Mouse (Mus musculus) cerebellum, adult 9-11 months (tissue): Measurements from ENCODE around the gene Lsm10.

ENCODE experiments used
- DNase-seq: peaks from one replicate; pipeline ENCODE4 v3.0.0; 2022

Lsm10 gene

GRCm38 (mm10) chr4:126097711-126098253, 1.4 kb downstream of the Lsm10 start:
- peak; percentile 62 for DNase-seq

DNA sequence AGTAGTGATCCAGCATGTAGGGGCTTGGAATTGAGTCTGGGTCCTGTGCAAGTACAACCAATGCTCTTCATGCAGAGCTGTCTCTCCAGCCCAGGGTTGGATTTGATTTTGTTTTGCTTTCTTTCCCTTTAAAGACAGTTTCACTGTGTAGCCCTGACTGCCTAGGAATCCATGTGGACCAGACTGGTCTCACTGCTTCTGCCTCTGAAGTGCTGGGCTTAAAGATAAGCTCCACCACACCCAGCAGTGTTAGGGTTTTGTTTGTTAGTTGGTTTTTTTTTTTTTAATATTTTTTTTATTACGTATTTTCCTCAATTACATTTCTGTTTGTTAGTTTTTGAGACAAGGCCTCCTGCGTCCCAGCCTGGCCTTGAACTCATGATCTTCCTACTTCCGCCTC, 2.9 kb downstream of the Lsm10 start:
- DNase-seq, result no peak

GRCm38 (mm10) chr4:126100764-126101163, 4.3 kb downstream of the Lsm10 start:
- DNase-seq, result no peak

DNA sequence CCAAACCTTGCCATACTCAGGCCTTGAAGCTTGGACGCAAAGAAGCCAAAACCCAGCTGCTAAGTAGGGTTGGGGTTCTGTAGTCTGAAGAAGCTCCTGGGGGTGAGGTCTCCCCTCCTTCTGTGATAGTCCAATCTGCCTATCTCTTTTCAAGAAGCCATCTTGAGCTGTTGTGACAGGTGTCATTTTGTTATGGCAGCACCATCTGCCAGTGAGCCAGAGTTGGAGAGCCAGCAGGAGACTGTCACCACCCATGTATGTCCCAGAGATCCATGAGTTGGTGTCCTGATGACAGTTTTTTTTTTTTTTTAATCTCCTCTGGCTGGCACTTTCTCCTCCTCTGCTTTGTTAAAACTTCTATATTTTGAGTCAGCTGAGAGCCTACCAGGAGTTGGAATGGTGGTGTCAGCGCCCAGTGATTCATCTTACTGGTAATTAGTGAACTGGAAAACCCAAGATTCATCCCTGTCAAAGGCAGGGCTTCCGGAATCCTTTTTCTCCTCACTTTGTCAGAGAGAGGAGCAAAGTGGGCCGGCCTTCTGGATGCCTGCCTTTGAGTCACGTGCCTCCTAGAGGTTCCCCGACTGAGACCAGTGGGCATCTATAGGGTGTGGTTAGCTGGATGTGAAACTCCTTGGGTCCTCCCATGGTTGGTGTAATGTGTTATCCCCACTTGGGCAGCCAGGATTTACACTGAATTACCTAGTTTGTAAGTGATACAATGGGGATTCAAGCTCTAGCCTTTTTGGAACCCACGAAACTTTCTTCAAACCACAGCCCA, 5.8 kb downstream of the Lsm10 start:
- DNase-seq, result peak; percentile 62

DNA sequence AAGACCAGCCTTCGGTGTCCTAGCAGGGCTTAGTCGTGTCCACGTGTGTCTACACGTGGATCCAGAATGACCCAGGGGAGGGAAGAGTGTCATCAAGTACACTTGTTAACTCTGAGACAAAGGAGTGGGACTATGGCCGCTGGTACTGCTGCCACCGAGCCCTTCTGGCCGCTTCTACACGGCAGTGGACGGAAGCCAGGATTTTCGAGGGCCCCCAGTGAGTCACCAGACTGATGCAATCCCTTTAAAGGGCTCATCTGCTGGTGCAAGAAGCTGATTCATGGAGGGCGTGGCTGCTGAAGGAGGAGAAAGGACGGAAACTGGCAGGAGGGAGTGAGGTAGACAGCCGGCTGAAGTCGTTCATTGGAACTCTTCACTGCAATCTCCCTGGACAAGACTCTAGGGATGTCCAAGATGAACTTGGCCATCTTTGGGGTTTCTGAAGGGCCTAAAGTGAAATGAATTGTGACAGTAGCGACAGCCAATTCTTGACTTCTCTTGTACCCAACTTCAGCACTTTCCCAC, 6.7 kb downstream of the Lsm10 start:
- peak; percentile 88 for DNase-seq

GRCm38 (mm10) chr4:126103590-126104068, 7.2 kb downstream of the Lsm10 start, which contains the start of gene Stk40:
TSS of gene Stk40 (plus strand) at chr4:126103957.
- DNase-seq, result peak; percentile 97

GRCm38 (mm10) chr4:126104261-126105075, 8.0 kb downstream of the Lsm10 start:
- DNase-seq, result peak; percentile 86

DNA sequence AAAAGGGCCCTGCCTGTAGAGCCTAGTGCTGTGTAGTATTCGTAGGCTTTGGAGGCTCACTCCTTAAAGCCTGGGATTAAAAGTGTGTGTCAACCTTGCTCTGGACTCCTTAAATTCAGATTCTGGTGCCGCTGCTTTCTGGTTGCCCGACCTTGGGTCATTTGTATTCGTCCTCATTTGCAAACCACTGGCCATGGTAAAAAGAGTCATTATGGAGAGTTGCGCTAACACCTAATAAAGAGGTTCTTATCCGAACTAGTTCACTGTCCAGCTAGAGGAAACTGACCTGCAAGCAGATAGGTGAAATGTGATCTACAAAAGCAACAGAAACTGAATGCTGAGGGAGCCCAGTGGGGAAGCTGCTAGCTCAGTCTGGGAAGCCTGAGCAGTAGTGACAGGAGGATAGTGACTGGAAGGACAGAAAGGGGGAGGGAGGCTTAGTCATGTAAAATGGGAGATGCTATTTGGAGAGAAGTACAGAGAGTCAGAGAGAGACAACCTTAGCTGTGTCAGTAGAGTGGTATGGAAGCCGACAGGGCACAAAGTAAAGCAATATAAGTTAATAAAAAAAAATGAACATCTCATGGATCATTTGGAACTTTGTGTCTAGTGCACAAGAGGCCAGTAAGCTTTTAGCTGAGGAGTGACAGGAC, 8.8 kb downstream of the Lsm10 start:
- no peak for DNase-seq

DNA sequence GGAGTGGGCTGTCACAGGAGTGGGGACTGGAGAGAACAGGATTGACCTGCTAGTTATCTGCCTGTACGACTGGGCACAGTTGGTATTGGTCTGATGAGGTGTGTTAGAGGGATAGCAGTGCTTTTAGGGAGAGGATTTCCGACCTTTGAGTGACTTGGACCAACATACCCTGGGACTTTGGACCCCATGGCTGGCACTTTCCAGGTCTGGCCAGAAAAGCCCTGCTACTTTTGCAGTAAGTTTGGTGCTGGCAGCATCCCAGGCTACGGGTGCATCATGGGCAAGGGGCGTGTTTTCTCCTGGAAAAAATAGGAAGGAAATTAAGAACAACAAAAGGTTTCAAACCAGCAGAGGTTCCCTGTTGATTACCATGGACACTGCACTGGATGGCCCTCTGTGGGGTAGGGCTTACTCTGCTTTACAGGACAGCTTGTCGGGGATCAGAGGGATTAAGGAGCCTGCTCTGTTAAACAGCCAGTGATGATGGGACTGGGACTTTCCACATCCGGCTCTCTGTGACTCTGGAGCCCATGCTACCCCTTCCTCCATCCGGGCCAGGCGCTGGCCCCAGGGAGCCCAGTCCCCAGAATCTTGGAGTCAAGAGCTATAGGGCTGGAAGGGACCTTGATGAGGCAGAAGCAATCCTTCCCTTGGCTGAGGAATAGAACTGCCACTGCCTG, 11.8 kb downstream of the Lsm10 start:
- DNase-seq, result peak; percentile 42

DNA sequence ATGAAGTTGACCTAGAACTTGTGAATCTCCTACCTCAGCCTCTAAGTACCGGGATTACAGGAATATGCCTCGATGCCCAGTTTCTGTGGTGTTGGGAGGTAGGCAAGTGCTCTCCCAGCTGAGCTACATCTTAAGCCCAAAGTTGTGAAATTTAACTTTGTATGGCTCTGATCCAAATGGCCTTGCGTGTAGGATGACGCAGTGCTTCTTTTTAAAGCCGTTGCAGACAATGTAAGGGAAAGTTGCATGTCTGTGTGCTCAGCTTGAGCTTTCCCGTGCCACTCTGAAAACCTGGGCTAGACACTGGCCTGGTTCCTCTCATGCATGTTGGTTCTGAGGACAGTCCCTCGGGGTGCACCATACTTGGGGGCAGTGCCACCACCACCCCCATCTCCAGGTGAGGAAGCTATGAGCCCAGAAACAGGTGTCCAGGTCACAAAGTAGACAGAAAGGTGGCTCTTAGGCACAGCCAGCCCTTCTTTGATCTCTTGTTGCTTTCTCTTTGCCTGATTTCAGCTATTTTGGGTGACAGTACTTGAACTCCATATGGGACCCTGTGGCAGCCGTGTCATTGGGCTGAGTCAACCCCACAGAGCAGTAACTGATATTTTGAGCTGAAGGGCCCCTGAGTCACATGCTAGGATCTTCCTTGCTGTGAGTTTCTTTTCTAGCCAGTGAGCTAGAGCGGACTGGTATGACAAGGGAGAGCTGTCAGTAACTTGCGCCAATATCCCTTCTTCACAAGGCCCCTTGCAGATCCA, 13.4 kb downstream of the Lsm10 start:
- DNase-seq, result peak; percentile 46

DNA sequence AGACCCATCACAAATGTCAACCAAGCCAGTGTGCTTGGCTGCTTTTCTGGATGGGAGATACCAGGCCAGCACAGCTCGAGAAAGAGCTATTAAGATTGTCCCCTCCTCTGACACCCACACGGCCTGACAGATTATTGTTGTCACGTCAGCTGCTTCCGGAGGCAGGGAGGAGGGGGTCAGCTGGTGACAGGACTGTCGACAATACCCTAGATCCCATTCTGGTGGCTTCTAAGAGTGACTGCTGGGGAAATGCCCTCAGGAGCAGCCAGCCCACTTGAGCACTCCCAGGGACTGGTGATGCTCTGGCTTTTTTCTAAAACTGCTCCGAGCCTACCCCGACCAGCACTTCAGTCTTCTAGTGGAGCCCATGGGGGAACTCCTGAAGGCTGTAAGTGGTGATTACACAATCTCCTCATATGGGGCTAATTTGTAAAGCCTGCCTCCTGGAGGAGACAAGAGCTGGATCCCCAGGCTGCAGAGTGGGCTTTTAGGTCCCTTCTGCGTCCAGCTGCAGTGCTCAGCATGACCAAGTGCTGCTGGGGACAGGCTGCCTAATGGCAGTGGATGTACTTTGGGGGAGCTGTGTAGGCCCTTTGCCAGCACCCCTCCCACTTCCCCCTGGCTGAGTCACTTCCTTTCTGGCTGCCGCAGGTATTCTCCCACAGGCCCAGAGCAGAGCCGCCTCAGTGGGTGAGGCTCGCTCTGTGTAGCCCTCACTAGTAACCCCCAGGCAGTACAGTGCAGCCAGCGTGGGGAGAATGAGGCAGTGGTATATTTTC, 14.1 kb downstream of the Lsm10 start:
- DNase-seq, result peak; percentile 85

- no peak for DNase-seq
These were observed 14.7 kb downstream of the Lsm10 start for GRCm38 (mm10) chr4:126111153-126111549.

GRCm38 (mm10) chr4:126113243-126113642, 16.8 kb downstream of the Lsm10 start:
- peak; percentile 83 for DNase-seq

DNA sequence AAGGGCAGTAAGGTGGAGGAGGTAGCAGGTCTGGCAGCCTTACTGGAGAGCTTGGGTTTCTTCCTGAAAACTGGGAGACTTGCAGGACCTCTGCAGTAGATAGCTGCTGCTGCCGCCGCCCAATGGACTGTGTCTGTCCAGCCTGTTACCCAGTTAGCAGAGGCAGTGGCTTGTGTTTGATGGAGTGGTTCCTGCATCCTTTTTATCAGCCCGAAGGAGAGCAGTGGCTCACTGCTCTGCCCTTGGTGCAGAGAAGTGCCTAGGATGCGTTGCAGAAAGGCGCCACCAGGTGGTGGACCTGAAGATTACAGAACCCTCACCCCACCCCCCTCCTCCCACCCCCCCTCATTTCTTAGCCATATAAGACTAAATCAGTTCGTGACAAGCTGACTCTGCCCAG, 17.5 kb downstream of the Lsm10 start:
- DNase-seq, result peak; percentile 76

GRCm38 (mm10) chr4:126115411-126115810, 19.0 kb downstream of the Lsm10 start:
- DNase-seq, result no peak

- no peak for DNase-seq
These were observed 19.6 kb downstream of the Lsm10 start for GRCm38 (mm10) chr4:126115871-126116521.

DNA sequence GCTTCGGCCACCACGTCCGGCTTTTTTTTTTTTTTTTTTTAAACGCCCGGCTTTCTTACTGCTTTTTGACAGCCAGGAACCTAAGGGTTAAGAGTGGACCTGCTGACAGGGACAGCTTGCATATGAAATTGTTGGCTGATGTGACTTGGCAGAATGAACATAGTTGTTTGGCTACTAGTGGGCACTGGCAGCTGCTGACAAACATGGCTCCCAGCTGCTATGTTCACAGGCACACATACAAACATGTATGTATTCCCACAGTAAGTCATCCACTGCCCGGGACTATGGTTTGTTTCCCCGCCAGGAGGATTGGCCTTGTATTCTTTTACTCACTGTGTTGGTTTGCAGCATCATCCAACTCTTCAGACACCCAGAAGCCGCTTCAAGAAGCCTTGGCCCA, 20.7 kb downstream of the Lsm10 start:
- DNase-seq, result peak; percentile 49

DNA sequence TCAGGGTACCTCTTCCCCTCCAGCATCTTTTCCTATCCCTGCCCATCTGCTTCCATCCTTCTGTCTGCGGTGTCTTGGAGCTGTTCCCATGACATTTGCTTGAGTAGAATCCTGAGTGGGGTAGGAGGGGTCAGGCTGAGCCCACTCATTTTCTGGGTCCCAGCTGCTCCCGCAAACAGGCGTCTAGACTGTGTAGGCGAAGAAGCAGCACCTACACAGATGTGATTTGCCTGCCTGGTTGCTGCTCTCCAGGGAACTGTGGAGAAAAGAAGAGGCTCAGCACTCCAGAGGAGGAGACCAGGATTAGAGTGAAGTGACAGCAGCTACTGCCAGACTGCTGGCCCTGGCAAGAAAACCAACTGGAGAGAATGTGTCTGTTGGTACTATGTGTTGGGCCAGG, 22.2 kb downstream of the Lsm10 start:
- DNase-seq, result peak; percentile 86

DNA sequence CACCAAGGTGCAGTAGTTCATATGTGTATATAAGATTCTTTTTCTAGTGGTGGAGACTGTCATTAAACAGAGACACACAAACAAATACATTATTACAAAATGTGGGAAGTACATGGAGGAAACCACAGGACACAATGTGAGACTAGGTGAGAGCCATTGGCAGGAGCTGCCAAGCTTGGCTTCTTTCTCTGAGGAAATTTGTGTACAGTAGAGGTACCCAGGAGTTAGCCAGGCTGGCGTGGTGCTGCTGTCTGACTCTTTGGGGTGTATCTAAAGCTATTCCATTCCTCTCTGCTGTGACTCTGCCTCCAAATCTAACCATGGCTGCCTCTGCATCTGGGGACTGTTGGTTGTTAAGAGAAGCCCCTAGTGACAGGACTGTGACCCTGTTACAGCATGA, 22.6 kb downstream of the Lsm10 start:
- DNase-seq, result peak; percentile 68

GRCm38 (mm10) chr4:126120052-126120451, 23.6 kb downstream of the Lsm10 start:
- DNase-seq, result peak; percentile 93
